In the genomic region with DNA sequence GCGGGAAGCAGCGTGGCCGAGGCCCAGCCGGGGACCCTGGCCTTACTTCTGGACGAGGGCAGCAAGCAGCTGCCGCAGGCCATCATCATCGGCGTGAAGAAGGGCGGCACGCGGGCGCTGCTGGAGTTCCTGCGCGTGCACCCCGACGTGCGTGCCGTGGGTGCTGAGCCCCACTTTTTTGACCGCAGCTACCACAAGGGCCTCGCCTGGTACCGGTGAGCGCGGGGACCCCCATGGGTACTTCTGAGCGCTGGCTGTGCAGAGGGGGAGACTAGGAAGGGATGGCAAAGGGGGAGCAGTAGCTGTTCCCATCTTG, we compare ENCODE assay signal across 8 mouse cellular contexts. TPM values are rescaled to one million over a fixed set of nuclear protein-coding genes. Genes with fewer than 3 reads are reported as not detected.
DNase-seq lines count a peak whose midpoint lies in the region; ATAC-seq and TF ChIP-seq lines count a peak whose summit lies in the region.

A gene (minus strand): TSS at position 242 of the 316 bp plus-strand sequence.

- H3K9ac ChIP-seq in lung, embryonic 14.5 days: peak within 1 kb of the TSS; percentile 61
- H3K9ac ChIP-seq in forebrain, embryonic 11.5 days (ENCODE audit: low read length): peak within 1 kb of the TSS; percentile 73
- peak within 1 kb of the TSS; percentile 58 for H3K9ac ChIP-seq in intestine, embryonic 14.5 days (ENCODE audit: low read length)
- peak within 1 kb of the TSS; percentile 62 for H3K9ac ChIP-seq in neural tube, embryonic 12.5 days

- peak within 1 kb of the TSS; percentile 55 for H3K4me3 ChIP-seq in lung, embryonic 14.5 days (ENCODE audit: low read depth, low read length)
- H3K4me3 ChIP-seq in forebrain, embryonic 11.5 days (ENCODE audit: low read depth, low read length): peak within 1 kb of the TSS; percentile 52
- H3K4me3 ChIP-seq in intestine, embryonic 14.5 days (ENCODE audit: low read depth, low read length): peak within 1 kb of the TSS; percentile 45
- H3K4me3 ChIP-seq in neural tube, embryonic 12.5 days: peak within 1 kb of the TSS; percentile 69

- H3K4me1 ChIP-seq in lung, embryonic 14.5 days (ENCODE audit: insufficient read depth): no peaks in the 10 kb centered on the region
- H3K4me1 ChIP-seq in forebrain, embryonic 11.5 days (replicated peaks; ENCODE audit: control insufficient read depth, insufficient read depth, low read length): peaks cover 6% of the 10 kb centered on the region; the same call in 1 of the 2 replicates
- peaks cover 7% of the 10 kb centered on the region for H3K4me1 ChIP-seq in intestine, embryonic 14.5 days (replicated peaks; ENCODE audit: control insufficient read depth, insufficient read depth, low read length)
- H3K4me1 ChIP-seq in neural tube, embryonic 12.5 days: peaks cover 9% of the 10 kb centered on the region; the same call in 1 of the 2 replicates

- ATAC-seq in lung, embryonic 14.5 days (ENCODE audit: insufficient read depth): no peak
- ATAC-seq in forebrain, embryonic 11.5 days (replicated peaks; ENCODE audit: low FRiP score): no peak
- ATAC-seq in intestine, embryonic 14.5 days (replicated peaks; ENCODE audit: low FRiP score, low TSS enrichment, low read depth): no peak
- ATAC-seq in neural tube, embryonic 12.5 days (ENCODE audit: low FRiP score, low read depth): no peak

- no peaks in the 10 kb centered on the region for H3K9me3 ChIP-seq in lung, embryonic 14.5 days (ENCODE audit: low read depth, low read length)
- H3K9me3 ChIP-seq in forebrain, embryonic 11.5 days (ENCODE audit: control insufficient read depth, low read length): no peaks in the 10 kb centered on the region
- no peaks in the 10 kb centered on the region for H3K9me3 ChIP-seq in intestine, embryonic 14.5 days (ENCODE audit: control insufficient read depth, low read length)
- H3K9me3 ChIP-seq in neural tube, embryonic 12.5 days: no peaks in the 10 kb centered on the region

- no peak for DNase-seq in lung, embryonic 14.5 days
- no peak for DNase-seq in lung, postnatal 4 days
- DNase-seq in forebrain, embryonic 11.5 days (ENCODE audit: low spot score): no peak
- no peak for DNase-seq in intestine, embryonic 14.5 days (ENCODE audit: low spot score)
- DNase-seq in right cerebral cortex, adult 18-20 months: no peak
- no peak for DNase-seq in adrenal gland, adult 2 months
- DNase-seq in B cell, adult 2 months: no peak

- H3K27me3 ChIP-seq in lung, embryonic 14.5 days (ENCODE audit: insufficient read depth, low read length): peaks cover 26% of the 10 kb centered on the region
- H3K27me3 ChIP-seq in forebrain, embryonic 11.5 days (ENCODE audit: control insufficient read depth, insufficient read depth, low read length): peaks cover 17% of the 10 kb centered on the region; the same call in 1 of the 2 replicates
- H3K27me3 ChIP-seq in intestine, embryonic 14.5 days (replicated peaks; ENCODE audit: control insufficient read depth, insufficient read depth, low read length): peaks cover 38% of the 10 kb centered on the region
- H3K27me3 ChIP-seq in neural tube, embryonic 12.5 days (replicated peaks): 0 out of 2 replicates have a peak, but pooled peaks cover 4% of the 10 kb centered on the region

- no peak within 1 kb of the TSS for H3K27ac ChIP-seq in lung, embryonic 14.5 days (ENCODE audit: low read depth)
- peak within 1 kb of the TSS; percentile 37; the same call in 1 of the 2 replicates for H3K27ac ChIP-seq in forebrain, embryonic 11.5 days (ENCODE audit: low read depth, low read length)
- peak within 1 kb of the TSS; percentile 36 for H3K27ac ChIP-seq in intestine, embryonic 14.5 days (ENCODE audit: low read depth)
- peak within 1 kb of the TSS; percentile 7; the same call in 1 of the 2 replicates for H3K27ac ChIP-seq in neural tube, embryonic 12.5 days

- H3K4me2 ChIP-seq in lung, embryonic 14.5 days: peak within 1 kb of the TSS; percentile 88
- H3K4me2 ChIP-seq in forebrain, embryonic 11.5 days (ENCODE audit: low read depth, low read length, severe bottlenecking): peak within 1 kb of the TSS; percentile 92
- peak within 1 kb of the TSS; percentile 94 for H3K4me2 ChIP-seq in intestine, embryonic 14.5 days (ENCODE audit: low read length)
- H3K4me2 ChIP-seq in neural tube, embryonic 12.5 days (replicated peaks): peak within 1 kb of the TSS; percentile 98

- 0% methylated on average over 24 of the region's 24 CpGs for WGBS in lung, embryonic 14.5 days
- WGBS in forebrain, embryonic 11.5 days: under 1% methylated on average over 24 of the region's 24 CpGs
- WGBS in intestine, embryonic 14.5 days: 2% methylated on average over 24 of the region's 24 CpGs
- WGBS in neural tube, embryonic 12.5 days: 0% methylated on average over 24 of the region's 24 CpGs

- H3K36me3 ChIP-seq in lung, embryonic 14.5 days (ENCODE audit: insufficient read depth): no peaks in the 10 kb centered on the region
- no peaks in the 10 kb centered on the region for H3K36me3 ChIP-seq in forebrain, embryonic 11.5 days (ENCODE audit: control insufficient read depth, insufficient read depth, low read length)
- H3K36me3 ChIP-seq in intestine, embryonic 14.5 days (ENCODE audit: control insufficient read depth, insufficient read depth, low read length): no peaks in the 10 kb centered on the region
- H3K36me3 ChIP-seq in neural tube, embryonic 12.5 days: no peaks in the 10 kb centered on the region

- no peak for TF ChIP-seq CTCF in lung, embryonic 14.5 days (IDR thresholded peaks at IDR 0.05; ENCODE audit: low read depth)

RNA-seq across cellular contexts. Expression of the gene that starts here (rescaled TPM):
- 0.27 and 0.37 TPM in 2 replicates for polyA plus RNA-seq in lung, embryonic 14.5 days (2014; fragmentation: Nextera tagmentation; extraction: Ambion mirVana)
- polyA plus RNA-seq in forebrain, embryonic 11.5 days (2014; fragmentation: Nextera tagmentation; extraction: Ambion mirVana): 1.5 and 2.0 TPM in 2 replicates
- polyA plus RNA-seq in intestine, embryonic 14.5 days (2014; fragmentation: Nextera tagmentation; extraction: Ambion mirVana): 0.71 and 0.72 TPM in 2 replicates
- 2.3 TPM in 2 replicates for polyA plus RNA-seq in neural tube, embryonic 12.5 days (2016; fragmentation: Nextera tagmentation; extraction: Ambion mirVana)
- not detected for total RNA-seq in adrenal gland, adult 2 months (2021)
- polyA plus RNA-seq in adrenal gland, adult 2 months (2012; rRNA removed): 0.10 TPM in 1 of 2 replicates, not detected in the other
